Mouse (Mus musculus) liver, adult 2 months (tissue): ENCODE measurements at regions not wholly inside any gene's neighbourhood (a gene's known extent, or its start where the extent isn't known, plus 50 kb on each side); places are given as distances from the start of the nearest gene placed in this dataset.

ENCODE experiments used
- CTCF ChIP-seq: fragments of 200-500 bp; IDR thresholded peaks from 2 replicates; pipeline ENCODE4 v1.5.1; 2011; ENCODE audit warnings: low read depth, low read length, control low read depth
- POLR2A ChIP-seq: fragments of 200-500 bp; IDR thresholded peaks from 2 replicates; pipeline ENCODE4 v1.6.1; 2011; ENCODE audit warnings: low read length, control low read depth; ENCODE audit not compliant: insufficient read depth; ENCODE audit errors: extremely low read depth

DNA sequence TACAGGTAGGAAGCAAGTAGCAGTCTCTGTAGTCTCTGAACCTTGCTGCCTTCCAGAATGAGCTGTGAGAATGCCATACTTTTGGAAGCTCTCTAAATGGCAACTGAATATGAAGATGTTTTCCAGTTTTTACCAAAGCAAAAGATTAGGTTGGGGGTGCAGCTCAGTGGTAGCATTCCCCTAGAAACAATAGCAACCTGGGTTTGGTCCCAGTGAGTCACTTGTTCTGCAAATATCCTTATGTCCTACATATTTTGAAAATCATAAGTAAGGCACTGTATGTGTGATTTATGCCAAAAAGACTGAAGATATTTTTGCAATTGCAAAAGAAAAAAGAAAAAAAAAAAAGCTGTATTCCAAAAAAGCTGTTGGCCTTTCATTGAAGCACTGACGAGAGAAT, 118.6 kb upstream of the Car8 start:
- TF ChIP-seq CTCF (no peak), POLR2A (no peak)
